Mouse (Mus musculus): Measurements from ENCODE around the gene Nr0b2. TPM values are rescaled to one million over a fixed set of nuclear protein-coding genes. Genes with fewer than 3 reads are reported as not detected.
A peak's percentile ranks its signal among the peaks of the same experiment; 100 is the strongest.

The Nr0b2 gene
- polyA plus RNA-seq, 1 experiment = 2.4 TPM

DNA sequence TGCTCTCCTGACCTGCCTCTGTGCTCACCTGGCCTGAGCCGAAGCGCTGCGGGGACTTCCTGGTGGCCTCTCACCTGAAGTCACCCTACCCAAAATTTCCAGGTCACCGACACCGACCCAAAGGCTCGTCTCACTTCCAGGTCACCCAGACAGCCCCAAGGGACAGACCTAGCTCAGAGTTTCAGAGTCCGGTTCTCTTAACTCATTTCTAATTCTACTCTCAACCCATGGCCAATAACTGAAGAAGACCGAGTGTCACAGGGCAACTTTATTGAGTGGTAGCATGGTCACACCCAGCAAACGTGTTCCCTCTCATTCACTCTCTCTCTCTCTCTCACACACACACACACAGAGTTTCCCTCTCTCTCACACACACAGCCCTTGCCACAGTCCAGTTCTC lies 47.1 kb downstream of the Nr0b2 start:
- H3K4me3 ChIP-seq (ENCODE audit: control insufficient read depth, insufficient read depth, low read length) = peak overlapping the region; percentile 40
- H3K4me1 ChIP-seq (replicated peaks; ENCODE audit: control insufficient read depth, insufficient read depth, low read length) = peaks cover 15% of the 10 kb centered on the region
- 24% methylated on average over 9 of the region's 9 CpGs for WGBS
- H3K27me3 ChIP-seq (ENCODE audit: control insufficient read depth, insufficient read depth, low read length) = peaks cover 9% of the 10 kb centered on the region; the same call in 1 of the 2 replicates
- H3K36me3 ChIP-seq (ENCODE audit: control insufficient read depth, insufficient read depth, low read length) = peaks cover 13% of the 10 kb centered on the region
- no peak for DNase-seq
- TF ChIP-seq CTCF (IDR thresholded peaks at IDR 0.05; ENCODE audit: borderline replicate concordance, control insufficient read depth, extremely low read depth, insufficient read depth, low read length, poor library complexity) (no peak), POLR2A (IDR thresholded peaks at IDR 0.05; ENCODE audit: control insufficient read depth, extremely low read depth, insufficient read depth, low read length, poor library complexity) (no peak)
- peak overlapping the region; percentile 7; the same call in 1 of the 2 replicates for H3K27ac ChIP-seq (ENCODE audit: control insufficient read depth, insufficient read depth, low read length)

- Histone ChIP-seq H3K27ac (ENCODE audit: control insufficient read depth, insufficient read depth, low read length) (peak within 1 kb of the TSS; percentile 10; the same call in 1 of the 2 replicates), H3K27me3 (ENCODE audit: control insufficient read depth, insufficient read depth, low read length) (peaks cover 9% of the 10 kb centered on the region; the same call in 1 of the 2 replicates), H3K36me3 (ENCODE audit: control insufficient read depth, insufficient read depth, low read length) (peaks cover 21% of the 10 kb centered on the region), H3K4me1 (replicated peaks; ENCODE audit: control insufficient read depth, insufficient read depth, low read length) (peaks cover 12% of the 10 kb centered on the region), H3K4me3 (ENCODE audit: control insufficient read depth, insufficient read depth, low read length) (no peak within 1 kb of the TSS; the same call in 1 of the 2 replicates)
- peak; percentile 61 for DNase-seq
- 15% methylated on average over 16 of the region's 16 CpGs for WGBS
- no peak for TF ChIP-seq POLR2A (IDR thresholded peaks at IDR 0.05; ENCODE audit: control insufficient read depth, extremely low read depth, insufficient read depth, low read length, poor library complexity)
- TF ChIP-seq CTCF (IDR thresholded peaks at IDR 0.05; ENCODE audit: borderline replicate concordance, control insufficient read depth, extremely low read depth, insufficient read depth, low read length, poor library complexity) = peak; percentile 74
Observed at GRCm38 (mm10) chr4:133601721-133602218, 48.6 kb downstream of the Nr0b2 start, which contains the start of gene Sfn. Gene Sfn, minus strand, starts transcription at chr4:133602168.

DNA sequence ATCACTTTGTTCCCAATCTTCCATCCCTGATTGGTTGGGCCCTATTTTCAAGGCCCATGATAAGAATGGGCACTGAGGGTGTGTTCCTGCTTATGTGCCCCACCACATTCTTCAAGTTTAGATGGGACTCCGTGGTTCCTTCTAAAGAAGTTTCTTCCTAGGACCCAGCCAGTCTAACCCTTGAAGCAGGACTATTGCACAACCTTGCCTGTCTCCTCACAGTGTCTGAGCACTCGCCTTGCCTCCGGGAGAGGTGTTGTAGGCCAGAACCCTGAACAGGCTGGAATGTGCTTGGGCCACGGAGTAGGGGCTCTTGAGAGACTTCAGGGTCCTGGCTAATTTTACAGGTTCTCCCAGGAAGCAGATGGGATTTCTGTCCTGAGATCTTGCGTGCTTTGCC lies 49.9 kb downstream of the Nr0b2 start:
- Histone ChIP-seq H3K36me3 (ENCODE audit: control insufficient read depth, insufficient read depth, low read length) (peaks cover 33% of the 10 kb centered on the region), H3K27ac (ENCODE audit: control insufficient read depth, insufficient read depth, low read length) (no peak overlapping the region), H3K27me3 (ENCODE audit: control insufficient read depth, insufficient read depth, low read length) (peaks cover 9% of the 10 kb centered on the region; the same call in 1 of the 2 replicates), H3K4me1 (replicated peaks; ENCODE audit: control insufficient read depth, insufficient read depth, low read length) (peaks cover 12% of the 10 kb centered on the region), H3K4me3 (ENCODE audit: control insufficient read depth, insufficient read depth, low read length) (no peak overlapping the region)
- no peak for DNase-seq
- TF ChIP-seq POLR2A (IDR thresholded peaks at IDR 0.05; ENCODE audit: control insufficient read depth, extremely low read depth, insufficient read depth, low read length, poor library complexity) (no peak), CTCF (IDR thresholded peaks at IDR 0.05; ENCODE audit: borderline replicate concordance, control insufficient read depth, extremely low read depth, insufficient read depth, low read length, poor library complexity) (no peak)
- 95% methylated on average over 5 of the region's 5 CpGs for WGBS

DNA sequence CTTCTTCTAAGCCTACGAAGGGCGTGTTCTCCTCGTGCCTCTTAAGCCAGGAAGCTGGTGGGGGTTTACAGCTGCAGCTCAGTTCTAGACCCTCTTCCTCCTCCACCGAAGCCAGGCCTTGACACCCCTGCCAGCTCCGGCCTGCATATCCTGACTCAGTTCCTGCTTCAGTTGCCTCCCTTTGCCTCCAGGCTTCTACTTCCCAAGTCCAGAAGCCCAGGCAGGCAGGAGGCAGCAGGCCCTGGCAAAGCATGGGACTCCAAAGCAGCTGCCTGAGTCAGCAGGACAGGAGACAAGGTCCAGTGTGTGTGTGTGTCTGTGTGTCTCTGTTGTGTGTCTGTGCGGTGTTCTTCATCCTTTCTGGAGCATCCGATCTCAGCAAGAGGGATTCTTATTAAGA lies 51.0 kb downstream of the Nr0b2 start:
- no peak overlapping the region for H3K4me3 ChIP-seq (ENCODE audit: control insufficient read depth, insufficient read depth, low read length)
- H3K27ac ChIP-seq (ENCODE audit: control insufficient read depth, insufficient read depth, low read length) = no peak overlapping the region
- no peak for DNase-seq
- peaks cover 37% of the 10 kb centered on the region for H3K36me3 ChIP-seq (ENCODE audit: control insufficient read depth, insufficient read depth, low read length)
- H3K4me1 ChIP-seq (replicated peaks; ENCODE audit: control insufficient read depth, insufficient read depth, low read length) = peaks cover 11% of the 10 kb centered on the region
- peaks cover 9% of the 10 kb centered on the region; the same call in 1 of the 2 replicates for H3K27me3 ChIP-seq (ENCODE audit: control insufficient read depth, insufficient read depth, low read length)
- 88% methylated on average over 7 of the region's 7 CpGs for WGBS
- TF ChIP-seq POLR2A (IDR thresholded peaks at IDR 0.05; ENCODE audit: control insufficient read depth, extremely low read depth, insufficient read depth, low read length, poor library complexity) = no peak
- TF ChIP-seq CTCF (IDR thresholded peaks at IDR 0.05; ENCODE audit: borderline replicate concordance, control insufficient read depth, extremely low read depth, insufficient read depth, low read length, poor library complexity) = no peak

- 92% methylated on average over 6 of the region's 6 CpGs for WGBS
- Histone ChIP-seq H3K27ac (ENCODE audit: control insufficient read depth, insufficient read depth, low read length) (no peak overlapping the region), H3K4me3 (ENCODE audit: control insufficient read depth, insufficient read depth, low read length) (no peak overlapping the region), H3K36me3 (ENCODE audit: control insufficient read depth, insufficient read depth, low read length) (peaks cover 37% of the 10 kb centered on the region), H3K4me1 (replicated peaks; ENCODE audit: control insufficient read depth, insufficient read depth, low read length) (peaks cover 5% of the 10 kb centered on the region), H3K27me3 (ENCODE audit: control insufficient read depth, insufficient read depth, low read length) (peaks cover 4% of the 10 kb centered on the region; the same call in 1 of the 2 replicates)
- DNase-seq = no peak
- TF ChIP-seq POLR2A (IDR thresholded peaks at IDR 0.05; ENCODE audit: control insufficient read depth, extremely low read depth, insufficient read depth, low read length, poor library complexity) = no peak
- TF ChIP-seq CTCF (IDR thresholded peaks at IDR 0.05; ENCODE audit: borderline replicate concordance, control insufficient read depth, extremely low read depth, insufficient read depth, low read length, poor library complexity) = no peak
Observed at GRCm38 (mm10) chr4:133604856-133605255, 51.7 kb downstream of the Nr0b2 start.

- Histone ChIP-seq H3K4me3 (ENCODE audit: control insufficient read depth, insufficient read depth, low read length) (no peak overlapping the region), H3K4me1 (replicated peaks; ENCODE audit: control insufficient read depth, insufficient read depth, low read length) (no peaks in the 10 kb centered on the region), H3K36me3 (ENCODE audit: control insufficient read depth, insufficient read depth, low read length) (peaks cover 37% of the 10 kb centered on the region), H3K27ac (ENCODE audit: control insufficient read depth, insufficient read depth, low read length) (no peak overlapping the region), H3K27me3 (ENCODE audit: control insufficient read depth, insufficient read depth, low read length) (no peaks in the 10 kb centered on the region)
- no peak for DNase-seq
- TF ChIP-seq CTCF (IDR thresholded peaks at IDR 0.05; ENCODE audit: borderline replicate concordance, control insufficient read depth, extremely low read depth, insufficient read depth, low read length, poor library complexity) = no peak
- no peak for TF ChIP-seq POLR2A (IDR thresholded peaks at IDR 0.05; ENCODE audit: control insufficient read depth, extremely low read depth, insufficient read depth, low read length, poor library complexity)
- 87% methylated on average over 9 of the region's 9 CpGs for WGBS
Observed at GRCm38 (mm10) chr4:133605330-133605729, 52.2 kb downstream of the Nr0b2 start.

Other genes with a start within 250 kb of the Nr0b2 start
- gene Wdtc1, start 199.9 kb upstream of the Nr0b2 start, polyA plus RNA-seq (2012; rRNA removed) = 107 and 124 TPM in 2 replicates
- 77.9 and 89.8 TPM in 2 replicates for gene Slc9a1, start 183.7 kb upstream of the Nr0b2 start, polyA plus RNA-seq (2012; rRNA removed)
- gene Tent5b, start 73.2 kb upstream of the Nr0b2 start, polyA plus RNA-seq (2012; rRNA removed) = 0.40 and 0.86 TPM in 2 replicates
- 0.75 and 1.5 TPM in 2 replicates for gene Trnp1, start 54.8 kb upstream of the Nr0b2 start, polyA plus RNA-seq (2012; rRNA removed)
- 6.9 and 7.7 TPM in 2 replicates for gene Kdf1, start 34.4 kb upstream of the Nr0b2 start, polyA plus RNA-seq (2012; rRNA removed)
- gene Nudc, start 7.4 kb upstream of the Nr0b2 start, polyA plus RNA-seq (2012; rRNA removed) = 51.9 and 61.3 TPM in 2 replicates
- gene Gpatch3, start 21.4 kb downstream of the Nr0b2 start, polyA plus RNA-seq (2012; rRNA removed) = 7.9 and 9.5 TPM in 2 replicates
- 59.4 and 64.2 TPM in 2 replicates for gene Gpn2, start 31.0 kb downstream of the Nr0b2 start, polyA plus RNA-seq (2012; rRNA removed)
- gene Sfn, start 48.8 kb downstream of the Nr0b2 start, polyA plus RNA-seq (2012; rRNA removed) = 60.5 and 65.9 TPM in 2 replicates
- gene Zdhhc18, start 96.8 kb downstream of the Nr0b2 start, polyA plus RNA-seq (2012; rRNA removed) = 150 and 172 TPM in 2 replicates
- gene Pigv, start 119.3 kb downstream of the Nr0b2 start, polyA plus RNA-seq (2012; rRNA removed) = 24.8 and 24.9 TPM in 2 replicates
- 289 and 363 TPM in 2 replicates for gene Arid1a, start 203.4 kb downstream of the Nr0b2 start, polyA plus RNA-seq (2012; rRNA removed)

All from thymus, adult 2 months (tissue).